Mouse (Mus musculus) cortical plate, adult 2 months (tissue): ENCODE results near the gene Cygb.

Source experiments
- CTCF ChIP-seq: fragments of 200-500 bp; IDR thresholded peaks from 2 replicates; pipeline ENCODE4 v1.5.1; 2011; ENCODE audit warnings: mild to moderate bottlenecking, control low read depth, low read length; ENCODE audit not compliant: insufficient read depth; ENCODE audit errors: extremely low read depth
- POLR2A ChIP-seq: fragments of 200-500 bp; IDR thresholded peaks from 2 replicates; pipeline ENCODE4 v1.6.1; 2011; ENCODE audit warnings: mild to moderate bottlenecking, low read length, control low read depth; ENCODE audit not compliant: insufficient read depth; ENCODE audit errors: extremely low read depth

GRCm38 (mm10) chr11:116667930-116668329 lies 13.8 kb upstream of the Cygb start:
- TF ChIP-seq POLR2A, result no peak
- no peak for TF ChIP-seq CTCF
